Mouse (Mus musculus) brain, embryonic 14.5 days (tissue): Measurements from ENCODE around the gene Gm13691.

Source experiments
- CTCF ChIP-seq: fragments of 200-500 bp; IDR thresholded peaks from 2 replicates; pipeline ENCODE4 v1.5.1; 2012; ENCODE audit warnings: inconsistent platforms, mild to moderate bottlenecking, moderate library complexity, borderline replicate concordance; ENCODE audit not compliant: insufficient read depth, insufficient read length; ENCODE audit errors: extremely low read depth
- POLR2A ChIP-seq: fragments of 200-500 bp; IDR thresholded peaks from 2 replicates; pipeline ENCODE4 v1.6.1; 2012; ENCODE audit warnings: mild to moderate bottlenecking, inconsistent platforms, borderline replicate concordance; ENCODE audit not compliant: poor library complexity, insufficient read depth, insufficient read length, severe bottlenecking; ENCODE audit errors: extremely low read depth

- TF ChIP-seq POLR2A = no peak
- no peak for TF ChIP-seq CTCF
Observed at GRCm38 (mm10) chr2:83941378-83941777, 49.0 kb upstream of the Gm13691 start.
